Mouse (Mus musculus) midbrain, embryonic 14.5 days (tissue): Measurements from ENCODE around the gene Prr7. TPM values are rescaled to one million over a fixed set of nuclear protein-coding genes. Genes with fewer than 3 reads are reported as not detected.

Source experiments
- ATAC-seq: fragments of 200-750 bp; cut with Nextera tagmentation; 2 replicates; pipeline ENCODE4 v1.8.0; 2017; ENCODE audit warnings: moderate number of reproducible peaks, moderate library complexity; ENCODE audit not compliant: low FRiP score, low TSS enrichment
- DNase-seq: peaks from one replicate; pipeline ENCODE4 v3.0.0-alpha.2; 2015
- H3K27ac ChIP-seq: fragments of 300-500 bp; sonication (generic); replicated peaks from 2 replicates; pipeline ENCODE4 v1.5.1; 2014; ENCODE audit warnings: mild to moderate bottlenecking, low read depth, low read length, moderate library complexity
- H3K27me3 ChIP-seq: fragments of 300-500 bp; sonication (generic); 2 replicates; pipeline ENCODE4 v1.6.1; 2014; ENCODE audit warnings: low read length, control low read depth, mixed read lengths; ENCODE audit not compliant: control insufficient read depth, insufficient read depth
- H3K36me3 ChIP-seq: fragments of 300-500 bp; sonication (generic); 2 replicates; pipeline ENCODE4 v1.6.1; 2014; ENCODE audit warnings: low read length, control low read depth; ENCODE audit not compliant: control insufficient read depth, insufficient read depth
- H3K4me1 ChIP-seq: fragments of 300-500 bp; sonication (generic); 2 replicates; pipeline ENCODE4 v1.6.1; 2014; ENCODE audit warnings: mild to moderate bottlenecking, antibody characterized with exemption, low read length, control low read depth; ENCODE audit not compliant: control insufficient read depth, insufficient read depth
- H3K4me2 ChIP-seq: fragments of 300-500 bp; sonication (generic); 2 replicates; pipeline ENCODE4 v1.6.1; 2014; ENCODE audit warnings: mild to moderate bottlenecking, low read length, moderate library complexity
- H3K4me3 ChIP-seq: fragments of 300-500 bp; sonication (generic); replicated peaks from 2 replicates; pipeline ENCODE4 v1.5.1; 2014; ENCODE audit warnings: low read depth, low read length
- H3K9ac ChIP-seq: fragments of 300-500 bp; sonication (generic); replicated peaks from 2 replicates; pipeline ENCODE4 v1.6.1; 2014; ENCODE audit warnings: mild to moderate bottlenecking, low read length, moderate library complexity
- H3K9me3 ChIP-seq: fragments of 300-500 bp; sonication (generic); 2 replicates; pipeline ENCODE4 v1.6.1; 2016; ENCODE audit warnings: low read length, control low read depth, mixed read lengths; ENCODE audit not compliant: control insufficient read depth
- WGBS: fragments of 180-500 bp; shearing (Covaris S2); extraction: QIAGEN DNeasy Blood & Tissue Kit; methylation state at CpG from one replicate; pipeline ENCODE4 v1.1.7; 2014; 5-methylcytosine and 5-hydroxymethylcytosine counted together
- polyA plus RNA-seq: library from polyadenylated mRNA; unstranded; fragments of >200 nt; fragmentation: Nextera tagmentation; extraction: Ambion mirVana; gene quantifications from 2 replicates; pipeline ENCODE4 v1.2.1, GENCODE M21; 2014

The Prr7 gene
- polyA plus RNA-seq, 1 experiment from 2014 or later, result 7.0 TPM

GRCm38 (mm10) chr13:55472132-55473022, 8.3 kb downstream of the Prr7 start:
- Histone ChIP-seq H3K4me1 (peaks cover 76% of the 10 kb centered on the region), H3K36me3 (peaks cover 48% of the 10 kb centered on the region), H3K4me3 (peak overlapping the region; percentile 48), H3K9ac (peak overlapping the region; percentile 84), H3K4me2 (peak overlapping the region; percentile 98), H3K9me3 (no peaks in the 10 kb centered on the region), H3K27me3 (no peaks in the 10 kb centered on the region), H3K27ac (peak overlapping the region; percentile 94)
- DNase-seq, result peak; percentile 89
- under 1% methylated on average over 102 of the region's 103 CpGs for WGBS
- ATAC-seq, result peak; percentile 51

GRCm38 (mm10) chr13:55473076-55473831, 9.2 kb downstream of the Prr7 start:
- H3K9ac ChIP-seq, result peak overlapping the region; percentile 84
- H3K27ac ChIP-seq, result peak overlapping the region; percentile 94
- no peaks in the 10 kb centered on the region for H3K27me3 ChIP-seq
- H3K9me3 ChIP-seq, result no peaks in the 10 kb centered on the region
- DNase-seq (peak; percentile 62), ATAC-seq (no peak)
- H3K4me2 ChIP-seq, result peak overlapping the region; percentile 98
- 17% methylated on average over 18 of the region's 18 CpGs for WGBS
- H3K36me3 ChIP-seq, result peaks cover 57% of the 10 kb centered on the region
- H3K4me3 ChIP-seq, result peak overlapping the region; percentile 48
- H3K4me1 ChIP-seq, result peaks cover 70% of the 10 kb centered on the region

GRCm38 (mm10) chr13:55473961-55474360, 9.9 kb downstream of the Prr7 start:
- DNase-seq, result no peak
- H3K4me3 ChIP-seq, result no peak overlapping the region
- peaks cover 63% of the 10 kb centered on the region for H3K36me3 ChIP-seq
- no peaks in the 10 kb centered on the region for H3K9me3 ChIP-seq
- ATAC-seq, result no peak
- H3K27me3 ChIP-seq, result no peaks in the 10 kb centered on the region
- H3K27ac ChIP-seq, result peak overlapping the region; percentile 73
- peaks cover 64% of the 10 kb centered on the region for H3K4me1 ChIP-seq
- H3K4me2 ChIP-seq, result peak overlapping the region; percentile 98
- no peak overlapping the region; the same call in 1 of the 2 replicates for H3K9ac ChIP-seq
- 51% methylated on average over 11 of the region's 11 CpGs for WGBS

GRCm38 (mm10) chr13:55474621-55475069, 10.6 kb downstream of the Prr7 start:
- H3K4me2 ChIP-seq, result peak overlapping the region; percentile 98
- no peak overlapping the region for H3K4me3 ChIP-seq
- H3K36me3 ChIP-seq, result peaks cover 70% of the 10 kb centered on the region
- H3K9me3 ChIP-seq, result no peaks in the 10 kb centered on the region
- no peaks in the 10 kb centered on the region for H3K27me3 ChIP-seq
- DNase-seq, result peak; percentile 88
- H3K27ac ChIP-seq, result peak overlapping the region; percentile 73
- peaks cover 58% of the 10 kb centered on the region for H3K4me1 ChIP-seq
- ATAC-seq, result no peak
- 2% methylated on average over 5 of the region's 5 CpGs for WGBS
- H3K9ac ChIP-seq, result peak overlapping the region; percentile 3; the same call in 1 of the 2 replicates

- H3K27ac ChIP-seq, result no peak overlapping the region; the same call in 1 of the 2 replicates
Observed at GRCm38 (mm10) chr13:55475750-55476149, 11.7 kb downstream of the Prr7 start.

GRCm38 (mm10) chr13:55476256-55476655, 12.2 kb downstream of the Prr7 start:
- DNase-seq, result no peak
- H3K27ac ChIP-seq, result 0 out of 2 replicates have a peak overlapping the region, but pooled peaks have one; percentile 13

More at GRCm38 (mm10) chr13:55475750-55476149, 11.7 kb downstream of the Prr7 start:
- DNase-seq, result no peak
- ATAC-seq, result no peak
- H3K4me3 ChIP-seq, result no peak overlapping the region
- no peaks in the 10 kb centered on the region for H3K9me3 ChIP-seq
- WGBS, result 86% methylated on average over 5 of the region's 5 CpGs
- H3K36me3 ChIP-seq, result peaks cover 81% of the 10 kb centered on the region
- no peak overlapping the region for H3K4me2 ChIP-seq
- no peaks in the 10 kb centered on the region for H3K27me3 ChIP-seq
- peaks cover 48% of the 10 kb centered on the region for H3K4me1 ChIP-seq
- no peak overlapping the region for H3K9ac ChIP-seq

GRCm38 (mm10) chr13:55477492-55477891, 13.4 kb downstream of the Prr7 start:
- no peak for ATAC-seq
- 78% methylated on average over 16 of the region's 16 CpGs for WGBS
- Histone ChIP-seq H3K4me2 (no peak overlapping the region), H3K27me3 (no peaks in the 10 kb centered on the region), H3K9me3 (no peaks in the 10 kb centered on the region), H3K36me3 (peaks cover 99% of the 10 kb centered on the region), H3K9ac (no peak overlapping the region), H3K27ac (no peak overlapping the region), H3K4me3 (no peak overlapping the region), H3K4me1 (peaks cover 35% of the 10 kb centered on the region)
- DNase-seq, result no peak

More at GRCm38 (mm10) chr13:55476256-55476655, 12.2 kb downstream of the Prr7 start:
- Histone ChIP-seq H3K4me1 (peaks cover 43% of the 10 kb centered on the region), H3K9me3 (no peaks in the 10 kb centered on the region), H3K4me3 (no peak overlapping the region), H3K36me3 (peaks cover 86% of the 10 kb centered on the region), H3K27me3 (no peaks in the 10 kb centered on the region), H3K9ac (no peak overlapping the region), H3K4me2 (no peak overlapping the region)
- ATAC-seq, result no peak
- WGBS, result 93% methylated on average over 8 of the region's 8 CpGs

GRCm38 (mm10) chr13:55478036-55478435, 14.0 kb downstream of the Prr7 start:
- Histone ChIP-seq H3K27me3 (no peaks in the 10 kb centered on the region), H3K27ac (no peak overlapping the region), H3K4me2 (no peak overlapping the region), H3K36me3 (peaks cover 99% of the 10 kb centered on the region), H3K9me3 (no peaks in the 10 kb centered on the region), H3K4me3 (no peak overlapping the region), H3K4me1 (peaks cover 35% of the 10 kb centered on the region), H3K9ac (no peak overlapping the region)
- ATAC-seq, result no peak
- DNase-seq, result peak; percentile 69
- WGBS, result 44% methylated on average over 5 of the region's 5 CpGs
